Comparison of ENCODE assay signal across 8 mouse cellular contexts in the genomic region with DNA sequence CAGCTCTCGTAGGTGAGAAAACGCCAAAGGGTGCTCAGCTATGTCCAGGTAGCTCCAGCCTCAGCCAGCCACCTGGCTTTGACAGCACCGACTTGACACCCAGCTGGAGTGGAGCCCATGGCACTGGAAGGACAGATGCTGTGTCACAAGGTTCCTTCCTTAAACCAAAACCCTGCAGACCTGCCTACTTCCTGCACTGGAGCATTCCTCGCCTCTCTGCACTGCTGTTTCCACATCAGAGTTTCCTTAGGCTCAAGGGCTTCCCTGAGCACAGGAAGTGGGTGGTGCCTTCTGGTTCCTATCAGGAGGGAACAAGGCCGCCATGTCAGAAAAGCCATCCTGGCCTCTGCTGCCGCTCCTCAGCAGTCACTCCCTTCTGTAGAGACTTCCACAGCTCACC. TPM values are rescaled to one million over a fixed set of nuclear protein-coding genes. Genes with fewer than 3 reads are reported as not detected.
A peak's percentile ranks its signal among the peaks of the same experiment; 100 is the strongest.
DNase-seq lines count a peak whose midpoint lies in the region; ATAC-seq and TF ChIP-seq lines count a peak whose summit lies in the region.

No protein-coding gene starts in this region.

- no peaks in the 10 kb centered on the region for H3K9me3 ChIP-seq in liver, embryonic 11.5 days (ENCODE audit: control insufficient read depth, low read length)

- H3K9ac ChIP-seq in liver, adult 2 months (ENCODE audit: low read depth, low read length) = no peak overlapping the region
- H3K9ac ChIP-seq in liver, embryonic 11.5 days (ENCODE audit: low read depth, low read length) = no peak overlapping the region
- H3K9ac ChIP-seq in heart, adult 2 months (ENCODE audit: low read depth, low read length) = no peak overlapping the region

- no peak for TF ChIP-seq POLR2A in liver, adult 2 months (IDR thresholded peaks at IDR 0.05; ENCODE audit: extremely low read depth, insufficient read depth, low read length)
- peak; percentile 8; the same call in 1 of the 2 replicates for TF ChIP-seq POLR2A in heart, adult 2 months (IDR thresholded peaks at IDR 0.05; ENCODE audit: insufficient read depth, low read depth, low read length)

- ATAC-seq in liver, embryonic 11.5 days (replicated peaks; ENCODE audit: low FRiP score) = no peak; the same call in 1 of the 2 replicates
- peak; percentile 55 for ATAC-seq in neutrophil, adult 5-6 weeks (ENCODE audit: extremely low read depth, insufficient number of reproducible peaks, low FRiP score, poor library complexity, severe bottlenecking)

- no peaks in the 10 kb centered on the region for H3K36me3 ChIP-seq in liver, adult 2 months (ENCODE audit: control insufficient read depth, insufficient read depth, low read length)
- no peaks in the 10 kb centered on the region for H3K36me3 ChIP-seq in liver, embryonic 11.5 days (ENCODE audit: control insufficient read depth, insufficient read depth, low read length)
- H3K36me3 ChIP-seq in heart, adult 2 months (ENCODE audit: control insufficient read depth, insufficient read depth, low read length) = peaks cover 21% of the 10 kb centered on the region

- peak; percentile 22 for DNase-seq in liver, adult 2 months (ENCODE audit: extremely low read depth, low read depth, low spot score)
- DNase-seq in liver, embryonic 11.5 days (ENCODE audit: low spot score) = no peak
- DNase-seq in heart, adult 2 months = peak; percentile 50 to 68
- DNase-seq in kidney, postnatal 10 days = peak; percentile 66
- no peak for DNase-seq in layer of hippocampus, postnatal 36 days
- DNase-seq in left cerebral cortex, postnatal 25 days (ENCODE audit: low spot score in 2 of 2) = no peak
- DNase-seq in spleen, adult 18-20 months = no peak

- H3K27ac ChIP-seq in liver, adult 2 months (replicated peaks; ENCODE audit: insufficient read depth, low read depth, low read length) = no peak overlapping the region
- no peak overlapping the region; the same call in 1 of the 2 replicates for H3K27ac ChIP-seq in liver, embryonic 11.5 days (ENCODE audit: low read depth, low read length)
- H3K27ac ChIP-seq in heart, adult 2 months = peak overlapping the region; percentile 87

- peaks cover 6% of the 10 kb centered on the region for H3K4me1 ChIP-seq in liver, adult 2 months (ENCODE audit: control insufficient read depth, insufficient read depth, low read length)
- peaks cover 31% of the 10 kb centered on the region for H3K4me1 ChIP-seq in liver, embryonic 11.5 days (replicated peaks; ENCODE audit: control insufficient read depth, insufficient read depth, low read length)
- peaks cover 58% of the 10 kb centered on the region for H3K4me1 ChIP-seq in heart, adult 2 months (ENCODE audit: control insufficient read depth, insufficient read depth, low read length)

- intact Hi-C loops in heart, adult 2 months (cut with DNase I) = loop anchor here (5.0 kb wide), 1 partner anchor 321 kb away; no protein-coding TSS in a partner anchor
- intact Hi-C loops in left cerebral cortex, postnatal 25 days (cut with DNase I) = no loop called here

- no peak overlapping the region for H3K4me3 ChIP-seq in liver, adult 2 months (ENCODE audit: insufficient read depth, low read depth, low read length)
- H3K4me3 ChIP-seq in liver, embryonic 11.5 days (ENCODE audit: low read depth, low read length) = no peak overlapping the region
- no peak overlapping the region for H3K4me3 ChIP-seq in heart, adult 2 months

- no peaks in the 10 kb centered on the region for H3K27me3 ChIP-seq in liver, adult 2 months (ENCODE audit: control insufficient read depth, insufficient read depth, low read length)
- no peaks in the 10 kb centered on the region for H3K27me3 ChIP-seq in liver, embryonic 11.5 days (replicated peaks; ENCODE audit: control insufficient read depth, insufficient read depth, low read length)
- no peaks in the 10 kb centered on the region for H3K27me3 ChIP-seq in heart, adult 2 months (ENCODE audit: control insufficient read depth, insufficient read depth, low read length)

- TF ChIP-seq EP300 in heart, adult 2 months (IDR thresholded peaks at IDR 0.05; ENCODE audit: insufficient read depth, low read depth, low read length) = peak; percentile 83

- no peak overlapping the region for H3K4me2 ChIP-seq in liver, embryonic 11.5 days

- WGBS in liver, adult 2 months = 80% methylated on average over 6 of the region's 6 CpGs
- WGBS in liver, embryonic 11.5 days = 43% methylated on average over 6 of the region's 6 CpGs
- 49% methylated on average over 6 of the region's 6 CpGs for WGBS in heart, adult 2 months

- H3K79me2 ChIP-seq in liver, adult 2 months (ENCODE audit: control insufficient read depth, insufficient read depth, low read length) = no peaks in the 10 kb centered on the region
- H3K79me2 ChIP-seq in heart, adult 2 months (replicated peaks; ENCODE audit: control insufficient read depth, insufficient read depth, low read length) = peaks cover 2% of the 10 kb centered on the region

- no peak for TF ChIP-seq CTCF in liver, adult 2 months (IDR thresholded peaks at IDR 0.05; ENCODE audit: low read depth, low read length)
- no peak for TF ChIP-seq CTCF in heart, adult 2 months (IDR thresholded peaks at IDR 0.05)

RNA-seq across cellular contexts. Expression of a gene that starts 51.3 kb away (rescaled TPM):
- total RNA-seq in liver, adult 2 months (2014; rRNA removed) = 2.5 and 3.6 TPM in 2 replicates
- 1.5 TPM in 2 replicates for polyA plus RNA-seq in liver, adult 2 months (2012; rRNA removed)
- 4.7 and 4.8 TPM in 2 replicates for polyA plus RNA-seq in liver, embryonic 11.5 days (2014; fragmentation: Nextera tagmentation; extraction: Ambion mirVana)
- 10 to 100 TPM; 42.9 to 45.4 TPM for total RNA-seq in heart, adult 2 months (2021)
- polyA plus RNA-seq in heart, adult 2 months (2012; rRNA removed) = 27.0 and 40.5 TPM in 2 replicates
- total RNA-seq in neutrophil, adult 5-6 weeks (2017) = 36.1 and 39.0 TPM in 2 replicates
- total RNA-seq in layer of hippocampus, postnatal 36 days (2021) = 10 to 100 TPM; 60.7 to 73.7 TPM
- 10 to 100 TPM; 39.6 to 40.6 TPM for total RNA-seq in left cerebral cortex, postnatal 25 days (2021)

Comparison
In these comparisons a context has a peak if more than half of its experiments do, and no peak if none do; other contexts are left out.
1. DNase-seq: peak in liver, adult 2 months (single experiment), heart, adult 2 months (2 of 2) and kidney, postnatal 10 days (single experiment); none in liver, embryonic 11.5 days (single experiment), layer of hippocampus, postnatal 36 days (0 of 2), left cerebral cortex, postnatal 25 days (0 of 2) and spleen, adult 18-20 months (0 of 2).